Mouse (Mus musculus) heart, postnatal 14 days (tissue): ENCODE measurements around the gene Sh3bgrl2. TPM values are rescaled to one million over a fixed set of nuclear protein-coding genes. Genes with fewer than 3 reads are reported as not detected.
A peak's percentile ranks its signal among the peaks of the same experiment; 100 is the strongest.

ENCODE experiments used
- DNase-seq, 2 experiments: peaks; one replicate each; pipeline ENCODE4 v3.0.0; 2021 to 2022
- intact Hi-C: fragments of 180-260 bp; cut with DNase I; formaldehyde crosslinking; loops from one replicate; pipeline ENCODE4 v1.15.1; 2025
- total RNA-seq, 2 experiments: library from RNA; stranded (reverse); gene quantifications; 2 replicates each; pipeline ENCODE4 v1.2.3; 2021

Sh3bgrl2 gene
- total RNA-seq, 2 experiments from 2014 or later: 7.2 TPM

DNA sequence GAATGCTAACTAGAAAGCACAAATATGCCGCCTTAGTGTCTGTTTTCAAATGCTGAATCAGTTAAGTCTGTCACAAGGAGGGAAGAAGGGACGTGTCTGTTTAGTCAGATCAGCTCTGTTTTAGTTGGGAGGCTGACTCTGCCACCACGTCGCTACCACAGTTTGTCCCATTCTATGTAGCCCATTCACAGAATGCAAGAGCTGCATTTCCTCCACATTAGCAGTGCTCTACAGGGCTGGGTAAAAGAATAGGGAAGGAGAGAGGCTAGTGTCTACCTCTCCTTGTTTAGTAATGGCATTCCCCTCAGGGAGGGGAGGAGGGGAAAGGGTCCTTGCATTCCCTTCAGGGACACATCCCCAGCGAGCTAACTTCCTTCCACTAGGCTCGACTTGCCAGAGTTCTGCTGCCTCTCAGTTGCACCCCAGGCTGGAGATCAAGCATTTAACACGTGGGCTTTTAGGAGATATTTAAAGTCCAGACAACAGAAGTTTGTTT lies 68.5 kb downstream of the Sh3bgrl2 start:
- intact Hi-C loops: no loop called here

DNA sequence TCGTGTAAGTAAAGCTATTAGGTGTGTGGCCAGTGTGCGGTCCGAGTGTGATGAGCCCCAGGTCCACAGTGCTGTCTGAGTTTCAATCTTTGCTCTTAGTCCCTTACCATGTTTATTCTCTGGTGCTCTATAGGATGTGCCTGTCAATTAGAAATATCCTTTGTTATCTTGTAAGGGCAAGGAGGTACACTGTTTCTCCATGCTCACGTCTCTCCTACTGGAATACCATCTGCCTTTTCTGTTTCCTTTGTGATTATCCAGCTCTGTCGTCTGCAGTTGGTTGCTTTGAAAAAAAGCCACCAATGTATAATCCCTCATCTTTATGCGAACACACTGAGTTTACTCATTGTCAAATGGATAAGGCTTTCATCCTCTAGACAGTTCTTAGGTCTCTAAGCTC lies 75.3 kb downstream of the Sh3bgrl2 start:
- no peak for DNase-seq
- intact Hi-C loops: no loop called here

More for the DNA sequence above, 68.5 kb downstream of the Sh3bgrl2 start:
- DNase-seq: no peak

DNA sequence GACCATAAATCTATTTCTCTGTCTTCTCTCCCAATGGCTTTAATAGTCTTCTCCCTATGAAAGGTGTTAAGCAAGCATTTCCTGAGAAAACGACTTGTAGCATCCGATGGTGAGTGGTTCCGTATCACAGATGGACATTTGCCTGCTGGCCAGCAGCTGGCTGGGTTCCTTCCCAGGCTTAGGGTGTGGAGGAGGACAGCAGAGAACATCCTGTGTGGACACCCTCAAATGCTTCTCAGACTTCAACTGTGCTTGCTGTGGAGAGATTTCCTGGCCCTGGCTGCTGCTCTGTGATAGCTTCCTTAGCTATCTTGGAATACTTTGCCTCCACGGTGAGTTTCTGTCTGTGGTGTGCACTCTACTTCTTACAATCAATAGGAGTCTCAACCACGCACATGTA lies 76.1 kb downstream of the Sh3bgrl2 start:
- intact Hi-C loops: no loop called here
- DNase-seq: peak; percentile 14 to 28

DNA sequence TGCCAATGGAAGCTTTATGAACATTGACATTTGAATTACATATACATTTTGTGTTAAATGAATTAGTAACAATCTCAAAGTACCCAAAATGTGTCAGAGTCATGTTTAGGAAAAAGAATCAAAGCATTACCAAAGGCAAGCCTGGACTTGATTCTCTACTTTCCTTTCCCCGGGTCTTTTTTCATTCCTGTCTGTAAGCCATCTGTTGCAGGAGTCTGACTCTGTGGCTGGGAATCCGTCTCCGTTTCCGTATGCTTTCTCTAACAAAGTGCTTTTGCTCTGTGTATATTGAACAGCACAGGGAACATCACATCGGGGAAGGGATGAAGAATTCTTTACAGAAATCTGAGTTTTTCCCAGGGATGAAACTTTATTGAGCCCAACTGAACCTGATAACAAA lies 77.0 kb downstream of the Sh3bgrl2 start:
- intact Hi-C loops: no loop called here
- no peak for DNase-seq

DNA sequence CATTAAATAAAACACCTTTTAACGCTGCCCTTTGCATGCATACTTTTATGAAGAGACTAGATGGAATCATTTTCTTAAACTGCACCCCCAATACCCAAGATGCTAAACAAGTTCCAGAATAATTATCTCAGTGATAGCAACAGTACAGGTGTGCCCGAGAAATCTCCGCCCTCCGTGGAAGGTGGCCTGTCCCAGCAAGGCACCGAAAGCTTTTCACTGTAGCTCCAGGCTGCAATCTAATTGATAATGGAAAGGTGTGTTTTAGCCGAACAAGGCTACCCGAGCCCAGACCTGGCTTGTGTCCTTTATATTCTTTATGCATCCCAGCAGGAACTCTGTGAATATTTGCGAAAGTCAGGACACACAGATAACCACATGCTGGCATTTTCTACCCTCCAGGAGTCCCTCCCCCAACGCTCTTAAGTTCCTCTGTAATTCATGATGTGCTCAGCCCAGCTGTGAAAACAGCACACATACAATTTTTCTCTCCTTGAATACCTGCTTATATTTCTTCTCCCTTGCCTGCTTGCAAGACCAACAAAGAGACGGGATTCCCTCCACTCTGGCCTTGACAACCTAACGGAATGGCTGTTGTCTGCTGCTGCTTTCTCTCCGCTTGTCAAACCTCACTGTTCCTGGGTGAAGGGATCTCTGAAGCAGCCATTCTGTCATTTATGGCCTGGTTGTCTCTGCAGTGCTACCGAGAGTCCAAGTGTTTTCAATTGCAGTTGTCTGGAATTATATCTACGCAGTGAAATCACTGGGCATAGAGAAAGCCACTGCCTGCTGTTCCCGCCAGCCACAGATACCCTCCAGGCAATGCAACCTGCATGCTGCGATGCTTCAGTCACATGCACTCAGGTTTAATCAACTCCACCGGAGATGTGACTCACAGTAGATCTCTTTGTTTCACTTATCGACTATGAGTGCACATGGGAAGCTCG lies 80.8 kb downstream of the Sh3bgrl2 start:
- intact Hi-C loops: no loop called here
- DNase-seq: no peak

DNA sequence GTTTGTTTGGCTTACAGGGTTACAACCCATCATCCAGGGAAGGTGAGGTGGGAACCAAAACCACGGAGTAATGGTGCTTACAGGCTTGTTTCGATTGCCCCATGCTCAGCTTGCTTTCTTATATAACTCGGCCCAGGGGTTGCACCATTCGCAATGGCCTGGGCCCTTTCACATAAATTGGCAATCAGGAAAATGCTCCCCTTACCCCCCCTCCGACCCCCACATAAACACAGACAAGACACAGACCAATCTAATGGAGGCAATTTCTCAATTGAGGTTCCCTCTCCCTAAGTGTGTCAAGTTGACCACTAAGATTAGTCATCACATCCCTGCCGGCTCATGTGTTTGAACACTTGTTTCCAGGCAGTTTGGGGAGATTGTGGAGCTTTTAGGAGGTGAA lies 82.2 kb downstream of the Sh3bgrl2 start:
- intact Hi-C loops: no loop called here

DNA sequence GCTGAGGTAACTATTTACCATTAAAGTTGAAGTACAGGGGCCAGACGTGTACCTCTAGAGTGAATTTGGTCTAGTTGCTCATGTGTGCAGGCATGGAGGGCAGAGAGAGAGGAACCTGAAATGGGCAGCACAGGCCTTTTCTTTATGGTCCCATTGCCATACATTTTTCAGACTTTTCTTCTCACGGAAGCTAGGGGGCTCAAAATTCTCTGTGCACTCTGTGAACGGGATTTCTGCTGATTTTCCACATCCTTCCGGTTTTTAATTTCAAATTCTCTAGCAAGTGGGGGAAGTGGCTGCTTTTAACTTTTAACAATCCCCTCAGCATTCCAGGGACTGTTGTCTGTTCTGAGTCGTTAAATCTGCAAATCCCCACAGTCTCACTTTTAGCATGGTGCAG lies 83.8 kb downstream of the Sh3bgrl2 start:
- intact Hi-C loops: no loop called here
- DNase-seq: no peak

More for the DNA sequence above, 82.2 kb downstream of the Sh3bgrl2 start:
- DNase-seq: no peak

DNA sequence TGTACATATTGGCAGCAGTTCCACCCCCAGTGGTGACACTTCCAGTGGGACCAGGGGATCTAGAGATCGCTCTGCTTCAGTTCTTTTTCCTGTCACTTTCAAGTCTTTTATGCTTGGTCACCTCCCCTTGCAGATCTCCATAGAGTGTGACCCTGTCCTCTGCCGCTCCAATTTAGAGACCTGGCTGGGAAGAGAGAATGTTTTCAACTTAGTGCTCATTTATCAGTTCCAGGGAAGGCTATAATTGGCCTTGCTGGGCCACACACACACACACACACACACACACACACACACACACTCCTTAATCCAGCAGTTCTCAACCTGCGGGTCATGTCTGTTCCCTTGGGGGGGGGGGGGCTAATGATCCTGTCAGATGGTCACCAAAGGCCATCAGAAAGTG lies 86.6 kb downstream of the Sh3bgrl2 start:
- intact Hi-C loops: no loop called here
- no peak for DNase-seq

DNA sequence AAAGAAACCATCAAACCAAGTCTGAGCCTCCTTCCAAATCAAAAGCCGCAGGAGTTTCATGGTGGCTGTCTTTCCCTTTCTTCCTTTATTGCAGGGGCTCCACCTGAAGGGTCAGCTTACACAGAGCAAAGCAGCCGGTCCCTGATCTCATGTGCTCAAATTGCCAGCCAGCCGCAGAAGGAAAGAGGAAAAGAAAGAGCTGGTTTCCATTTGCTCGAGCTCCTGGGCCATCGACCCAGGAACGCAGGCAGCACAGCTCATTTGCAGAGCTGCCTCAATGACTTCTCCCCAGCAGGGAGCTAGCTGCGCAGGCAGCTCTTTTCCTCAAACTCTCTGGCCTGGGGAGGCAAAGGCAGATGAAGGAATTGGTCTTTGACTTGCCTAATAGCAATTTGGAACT lies 87.9 kb downstream of the Sh3bgrl2 start:
- intact Hi-C loops: no loop called here
- DNase-seq: no peak

DNA sequence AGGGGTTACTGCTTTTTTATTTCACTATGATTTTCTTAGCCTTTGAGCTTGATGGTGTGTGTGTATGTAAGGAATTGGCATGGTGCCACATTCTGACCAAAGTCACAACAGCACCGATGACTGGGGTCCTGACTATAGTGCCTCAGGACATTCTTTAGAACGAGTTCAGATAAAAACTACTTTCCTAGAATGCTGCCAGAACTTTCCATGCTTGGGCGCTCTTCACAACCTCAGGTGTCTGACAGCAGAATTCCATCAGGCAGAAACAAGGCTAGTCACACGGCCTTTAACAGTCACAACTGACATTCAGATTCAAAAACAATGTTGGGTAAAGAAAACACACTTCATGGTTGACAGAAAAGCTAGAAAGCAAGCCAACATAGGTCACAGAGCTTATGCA lies 95.0 kb downstream of the Sh3bgrl2 start:
- intact Hi-C loops: no loop called here
- no peak for DNase-seq

DNA sequence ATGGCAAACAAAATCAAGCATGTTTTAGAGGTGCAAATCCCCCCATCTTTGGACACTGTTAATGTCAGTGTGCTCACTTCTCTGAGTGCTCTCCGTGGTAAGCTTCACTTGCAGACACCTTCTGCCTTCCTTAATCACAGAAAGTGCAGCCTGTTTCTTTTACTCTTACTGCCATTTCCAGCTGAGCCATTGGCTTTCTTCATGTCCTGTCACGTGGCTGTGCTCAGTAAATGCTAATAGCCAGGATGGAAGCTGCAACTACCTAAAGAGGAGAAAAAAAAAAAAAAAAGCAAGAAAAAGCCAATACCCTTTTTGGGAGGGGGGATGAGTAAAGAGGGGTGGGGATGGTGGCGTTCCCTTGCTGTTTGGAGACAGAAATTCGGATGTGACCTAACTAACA lies 95.7 kb downstream of the Sh3bgrl2 start:
- intact Hi-C loops: no loop called here

DNA sequence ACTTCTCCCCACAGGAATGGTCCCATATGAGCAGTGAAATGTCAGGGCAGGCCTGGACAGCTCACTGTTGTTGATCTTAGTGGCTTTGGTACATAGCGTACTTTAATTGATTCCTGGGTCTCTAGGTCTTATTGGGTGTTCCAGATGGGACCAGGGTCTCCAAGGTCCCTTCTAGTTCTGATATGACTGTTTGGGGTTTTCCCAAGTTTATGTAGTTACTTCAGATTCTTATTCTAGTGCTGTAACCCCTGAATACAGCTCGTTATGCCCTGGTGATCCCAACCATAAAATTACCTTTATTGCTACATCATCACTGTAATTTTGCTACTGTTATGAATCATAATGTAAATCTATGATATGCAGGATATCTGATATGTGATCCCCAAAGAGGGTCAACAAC lies 98.1 kb downstream of the Sh3bgrl2 start:
- no peak for DNase-seq
- intact Hi-C loops: no loop called here

More for the DNA sequence above, 95.7 kb downstream of the Sh3bgrl2 start:
- DNase-seq: no peak

DNA sequence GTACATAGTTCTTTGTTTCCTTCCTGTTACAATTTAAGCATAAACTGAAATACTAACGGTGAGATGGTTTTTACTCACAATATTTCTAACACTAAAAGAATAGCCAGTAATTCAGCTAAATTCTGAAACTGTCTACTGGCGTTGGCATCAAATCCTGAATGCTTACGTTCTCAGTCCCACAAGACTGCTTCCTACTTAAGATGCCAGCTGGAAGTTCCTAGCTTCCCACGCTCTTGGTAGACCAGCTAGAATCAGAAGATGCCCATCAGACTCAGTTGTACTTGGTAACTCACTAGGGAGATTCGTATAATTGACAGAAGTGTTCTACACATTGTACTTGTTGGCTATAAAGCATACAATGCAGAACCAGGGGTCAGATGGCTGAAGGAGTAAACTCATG lies 98.6 kb downstream of the Sh3bgrl2 start:
- intact Hi-C loops: no loop called here

DNA sequence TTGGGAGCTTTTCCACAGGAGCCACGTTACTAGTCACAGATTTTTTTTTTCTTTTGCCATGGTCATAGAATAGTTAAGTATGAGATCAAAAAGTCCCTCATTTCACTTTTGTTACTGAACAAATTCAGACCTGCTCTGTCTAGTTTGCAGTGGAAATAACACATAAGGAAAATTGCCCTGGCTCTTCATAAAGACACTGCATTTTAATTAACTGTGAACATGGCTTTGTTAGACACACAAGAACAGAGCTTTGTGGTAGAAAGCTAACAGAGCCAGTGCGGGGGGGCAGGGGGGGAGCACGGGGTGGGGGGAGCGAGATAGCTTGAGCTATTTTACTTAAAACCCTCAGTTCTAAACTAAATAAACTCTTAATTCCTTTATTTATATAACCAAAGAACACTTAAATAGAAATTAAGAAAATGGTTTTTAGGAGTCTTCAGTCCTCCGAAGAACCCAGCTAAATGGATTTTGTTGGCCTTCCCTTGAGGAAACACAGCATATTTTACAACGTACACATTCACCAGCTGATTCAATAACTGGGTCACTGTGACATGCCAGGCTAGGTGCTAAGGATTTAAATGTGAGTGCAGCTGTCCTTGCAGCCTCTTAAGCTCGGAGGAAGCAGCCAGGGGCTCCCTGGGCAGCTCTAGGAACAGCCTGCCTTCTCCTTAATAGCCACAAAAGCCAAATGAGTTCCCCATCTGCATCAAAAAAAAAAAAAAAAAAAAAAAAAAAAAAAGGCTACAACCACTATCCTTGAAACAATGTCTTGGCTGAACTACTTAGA lies 100.0 kb downstream of the Sh3bgrl2 start:
- DNase-seq: no peak
- intact Hi-C loops: no loop called here

More for the DNA sequence above, 98.6 kb downstream of the Sh3bgrl2 start:
- DNase-seq: no peak

DNA sequence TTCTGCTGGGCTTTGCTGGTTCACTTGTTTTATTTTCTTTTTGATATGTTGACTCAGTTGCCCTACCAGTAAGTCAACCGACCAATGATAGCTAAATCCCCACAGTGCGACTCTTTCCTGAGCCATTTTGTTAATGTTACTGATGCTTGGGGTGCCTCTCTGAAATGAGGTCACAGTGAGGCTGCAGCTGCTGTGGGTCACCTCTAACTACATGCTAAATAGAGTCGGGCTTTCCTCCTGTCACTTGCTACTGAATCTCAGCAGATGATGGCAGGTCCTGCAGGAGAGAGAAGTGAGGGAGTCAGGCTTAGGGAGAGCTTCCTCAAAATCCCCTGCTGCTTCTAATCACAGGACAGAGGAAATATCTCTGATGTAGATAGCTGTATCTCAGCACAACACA lies 100.6 kb downstream of the Sh3bgrl2 start:
- intact Hi-C loops: no loop called here
- DNase-seq: no peak

DNA sequence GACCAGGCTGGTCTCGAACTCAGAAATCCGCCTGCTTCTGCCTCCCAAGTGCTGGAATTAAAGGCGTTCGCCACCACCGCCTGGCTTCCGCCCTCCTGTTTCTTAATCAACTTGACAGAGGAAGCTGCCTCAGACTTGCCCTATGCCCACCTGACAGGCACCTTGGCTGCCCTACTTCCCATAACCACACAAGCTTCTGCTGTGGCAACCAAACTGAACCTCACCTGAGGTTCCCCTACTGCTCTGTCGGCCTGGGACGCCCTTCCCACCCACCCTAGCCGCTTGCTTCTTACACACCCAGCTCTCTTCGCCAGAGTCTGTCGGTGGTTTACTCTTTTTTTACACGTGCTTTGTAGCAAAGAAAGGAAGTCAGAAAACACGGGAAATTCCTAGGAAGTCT lies 103.9 kb downstream of the Sh3bgrl2 start:
- intact Hi-C loops: loop anchor here (2.0 kb wide), 1 partner anchor 39 kb away; no protein-coding TSS in a partner anchor
- no peak for DNase-seq

DNA sequence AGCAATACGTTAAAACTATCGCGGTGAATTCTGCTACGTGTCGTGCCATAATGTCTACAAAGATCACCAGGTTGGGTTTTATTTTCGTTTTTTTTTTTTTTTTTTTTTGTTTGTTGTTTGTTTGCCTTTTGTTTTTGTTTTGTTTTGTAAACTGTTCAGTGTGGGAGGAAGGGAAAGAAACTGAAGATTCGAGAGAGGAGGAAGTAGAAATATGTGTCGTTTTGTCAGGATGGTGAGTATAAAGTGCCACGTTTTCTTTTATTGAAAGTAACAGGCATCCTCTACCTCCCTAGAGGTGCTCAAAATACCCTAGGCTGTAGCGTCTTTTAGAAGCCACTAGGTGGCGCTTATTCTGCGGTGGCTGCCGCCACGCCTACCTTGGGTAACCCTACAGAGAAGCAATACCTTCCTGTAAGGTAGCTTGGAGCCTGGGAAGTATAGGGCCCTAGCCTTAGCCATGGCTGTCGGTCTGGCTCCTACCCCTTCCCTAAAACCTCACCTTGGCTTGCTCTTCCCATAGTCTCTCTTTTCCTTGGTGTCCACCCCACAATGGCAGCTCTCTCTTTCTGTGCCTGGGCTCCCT lies 104.6 kb downstream of the Sh3bgrl2 start:
- DNase-seq: peak in 1 of 2 experiments; percentile 18
- intact Hi-C loops: loop anchor here (2.0 kb wide), 1 partner anchor 38 kb away; no protein-coding TSS in a partner anchor

DNA sequence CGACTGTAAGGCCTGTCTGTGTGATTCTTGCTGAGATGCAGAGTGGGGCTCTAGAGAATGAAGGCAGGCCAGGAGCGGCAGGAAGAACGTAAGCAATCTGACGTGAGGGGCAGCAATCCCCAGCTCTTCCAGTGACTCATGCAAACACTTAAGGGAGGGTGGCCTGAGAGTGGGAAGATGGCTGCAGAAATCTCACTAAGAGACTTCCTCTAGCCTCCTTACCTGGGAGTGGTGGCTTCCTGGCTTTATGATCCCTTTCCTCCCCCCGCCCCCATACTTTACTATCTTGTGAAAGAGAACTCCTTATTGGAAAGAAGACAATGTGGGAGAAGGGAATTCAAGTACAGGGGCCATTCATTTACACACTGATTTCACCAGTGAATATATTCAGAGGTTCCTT lies 106.5 kb downstream of the Sh3bgrl2 start:
- intact Hi-C loops: no loop called here
- DNase-seq: no peak

DNA sequence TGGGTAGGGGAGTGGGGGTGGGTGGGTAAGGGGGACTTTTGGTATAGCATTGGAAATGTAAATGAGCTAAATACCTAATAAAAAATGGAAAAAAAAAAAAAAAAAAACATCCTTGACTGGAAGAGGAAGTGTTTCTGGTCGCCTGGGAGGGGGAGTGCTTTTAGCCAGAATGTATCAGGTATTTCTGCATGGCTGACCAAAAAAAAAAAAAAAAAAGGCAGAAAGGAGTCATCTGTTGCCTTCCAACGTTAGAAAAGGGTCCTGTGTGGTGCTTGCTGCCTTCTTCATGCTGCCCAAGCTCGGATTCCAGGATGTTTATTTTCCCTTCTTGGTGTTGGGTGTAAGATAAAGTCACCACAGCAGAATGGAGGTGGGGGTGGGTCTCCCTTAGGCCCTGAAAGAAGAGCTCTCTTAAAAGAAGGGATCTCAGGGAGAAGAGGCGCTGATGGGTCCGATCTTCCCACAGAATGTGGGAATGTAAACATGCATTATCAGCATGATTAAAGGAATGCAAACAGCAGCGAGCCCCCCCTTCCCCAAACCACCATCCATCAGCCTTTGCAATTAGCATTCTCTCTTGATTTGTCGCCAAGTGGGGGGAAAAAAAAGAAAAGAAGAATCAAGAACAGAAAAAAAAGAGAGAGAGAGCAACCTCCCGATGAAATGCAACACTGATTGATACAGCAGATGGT lies 109.0 kb downstream of the Sh3bgrl2 start:
- intact Hi-C loops: no loop called here
- DNase-seq: no peak

DNA sequence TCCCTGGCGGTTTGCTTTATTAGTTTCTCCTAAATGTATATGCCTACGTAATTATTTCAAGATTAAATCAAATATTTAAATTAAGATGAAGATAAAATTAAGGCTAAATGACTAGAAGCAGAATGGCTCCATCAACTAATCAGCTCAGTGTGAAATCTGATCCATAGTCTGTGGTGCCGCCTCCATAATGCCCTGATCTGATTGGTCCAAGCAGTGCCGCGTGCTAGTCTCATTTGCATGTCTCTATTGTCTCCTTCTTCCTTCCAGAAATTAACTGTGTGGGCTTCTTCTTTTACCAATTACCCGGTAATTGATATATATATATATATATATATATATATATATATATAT lies 109.5 kb downstream of the Sh3bgrl2 start:
- intact Hi-C loops: no loop called here
- DNase-seq: no peak
